Mouse (Mus musculus) colon, adult 2 months (tissue): ENCODE data around the gene Olfr117. TPM values are rescaled to one million over a fixed set of nuclear protein-coding genes. Genes with fewer than 3 reads are reported as not detected.

Source experiments
- polyA plus RNA-seq: library from polyadenylated mRNA; depleted of rRNA; stranded (reverse); fragments of >200 nt; gene quantifications from 2 replicates; pipeline ENCODE4 v1.2.3, GENCODE M21; 2012; rRNA removed

The Olfr117 gene
- polyA plus RNA-seq = not detected in 2 replicates

DNA sequence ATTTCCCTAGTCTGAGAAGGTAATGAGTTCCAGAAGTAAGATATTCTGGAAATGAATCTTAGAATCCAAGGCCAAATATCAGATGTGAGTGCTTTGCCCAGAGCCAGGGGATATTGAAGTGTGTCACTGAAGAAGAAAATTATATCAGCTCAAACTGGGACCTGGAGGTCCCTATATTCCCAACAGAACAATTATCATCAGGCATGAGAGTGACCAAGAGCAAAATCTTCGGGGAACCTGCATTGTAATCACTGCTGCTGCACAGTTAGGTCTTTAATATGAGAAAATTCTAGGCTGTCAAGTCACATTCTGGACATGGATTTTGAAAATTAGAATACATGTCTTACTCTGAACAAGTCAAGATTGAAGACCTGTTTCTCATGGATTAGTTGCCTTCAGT lies at the start of gene Olfr117:
Olfr117 (minus strand) TSS at position 101 of the 400 bp plus-strand sequence.

DNA sequence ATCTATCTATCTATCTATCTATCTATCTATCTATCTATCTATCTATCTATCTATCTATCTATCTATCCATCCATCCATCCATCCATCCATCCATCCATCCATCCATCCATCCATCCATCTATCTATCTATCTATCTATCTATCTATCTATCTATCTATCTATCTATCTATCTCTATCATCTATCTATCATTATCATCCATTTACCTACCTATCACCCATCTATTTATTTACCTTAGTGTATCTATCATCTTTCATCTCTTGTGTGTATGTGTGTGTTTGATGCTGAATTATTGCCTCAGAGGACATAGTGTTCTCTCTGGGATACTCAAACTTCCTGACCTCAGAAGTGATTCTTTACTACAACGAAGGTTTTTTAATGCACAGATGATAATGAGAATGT lies 32.7 kb upstream of the Olfr117 start, which contains the start of gene Olfr119:
Olfr119 (plus strand) TSS at position 301 of the 400 bp plus-strand sequence.

DNA sequence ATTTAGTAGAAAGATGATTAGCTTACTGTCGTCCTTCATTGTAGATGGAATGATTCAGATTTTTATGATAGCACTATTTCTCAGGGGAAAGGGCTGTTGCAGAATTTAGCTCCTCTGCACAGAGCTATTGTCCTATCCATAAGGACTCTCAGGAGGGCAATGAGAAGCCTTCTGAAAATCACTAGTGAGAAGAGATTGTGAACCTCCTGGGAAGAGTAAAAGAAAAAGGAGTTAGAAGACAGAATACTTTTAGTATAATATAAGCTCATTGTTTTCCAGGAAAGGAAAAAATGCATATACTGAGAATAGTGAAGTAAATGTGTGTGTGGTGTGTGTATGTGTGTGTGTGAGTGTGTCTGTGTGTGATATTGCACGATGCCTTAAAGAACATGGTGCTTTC lies 3.1 kb upstream of the Olfr117 start, which contains the start of gene Olfr118:
Olfr118 (plus strand) TSS at position 301 of the 400 bp plus-strand sequence.

DNA sequence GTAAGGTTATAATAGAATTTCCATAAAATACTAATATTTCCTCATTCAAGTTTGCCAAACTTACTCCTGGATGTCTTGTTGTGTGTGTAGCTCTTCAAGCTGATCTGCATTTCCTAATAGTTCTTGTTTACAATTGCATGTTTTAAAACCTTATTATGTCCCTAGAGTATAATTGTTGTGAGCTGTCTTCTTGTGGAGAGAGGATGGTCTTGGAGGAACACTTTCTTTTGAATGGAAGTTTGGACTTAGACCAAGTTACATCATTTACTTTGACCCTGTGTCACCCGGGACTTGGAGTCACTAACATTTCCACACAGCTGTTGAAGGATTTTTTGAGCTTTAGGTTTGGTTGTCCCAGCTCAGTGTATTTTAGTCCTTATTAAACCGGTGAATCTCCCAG lies 36.6 kb downstream of the Olfr117 start, which contains the start of the genes Olfr115 and Olfr116:
Olfr115 (minus strand) TSS at position 101 of the 400 bp plus-strand sequence.
Olfr116 (minus strand) TSS at position 191 of the 400 bp plus-strand sequence.

Other genes starting within 250 kb of the Olfr117 start
- not detected in 2 replicates for gene Olfr108, start 218.3 kb downstream of the Olfr117 start, polyA plus RNA-seq
- gene Olfr109, start 204.9 kb downstream of the Olfr117 start, polyA plus RNA-seq = not detected in 2 replicates
- 0.84 and 1.1 TPM in 2 replicates for gene H2-M2, start 180.2 kb downstream of the Olfr117 start, polyA plus RNA-seq
- gene Olfr110, start 171.3 kb downstream of the Olfr117 start, polyA plus RNA-seq = not detected in 2 replicates
- gene Olfr111, start 155.8 kb downstream of the Olfr117 start, polyA plus RNA-seq = 0.10 TPM in 1 of 2 replicates, not detected in the other
- gene Olfr112, start 94.3 kb downstream of the Olfr117 start, polyA plus RNA-seq = not detected in 2 replicates
- not detected in 2 replicates for gene Olfr113, start 86.1 kb downstream of the Olfr117 start, polyA plus RNA-seq
- not detected in 2 replicates for gene Olfr114, start 71.0 kb downstream of the Olfr117 start, polyA plus RNA-seq
- gene Olfr115, start 36.7 kb downstream of the Olfr117 start, polyA plus RNA-seq = not detected in 2 replicates
- gene Olfr116, start 36.6 kb downstream of the Olfr117 start, polyA plus RNA-seq = not detected in 2 replicates
- not detected in 2 replicates for gene Olfr118, start 3.2 kb upstream of the Olfr117 start, polyA plus RNA-seq
- gene Olfr119, start 32.8 kb upstream of the Olfr117 start, polyA plus RNA-seq = not detected in 2 replicates
- gene Olfr120, start 58.0 kb upstream of the Olfr117 start, polyA plus RNA-seq = not detected in 2 replicates
- gene Olfr121, start 85.1 kb upstream of the Olfr117 start, polyA plus RNA-seq = not detected in 2 replicates
- gene Olfr122, start 104.8 kb upstream of the Olfr117 start, polyA plus RNA-seq = not detected in 2 replicates
- gene Olfr123, start 129.7 kb upstream of the Olfr117 start, polyA plus RNA-seq = not detected in 2 replicates
- gene Olfr124, start 136.1 kb upstream of the Olfr117 start, polyA plus RNA-seq = not detected in 2 replicates
- gene Olfr125, start 169.2 kb upstream of the Olfr117 start, polyA plus RNA-seq = not detected in 2 replicates
- gene Olfr126, start 183.7 kb upstream of the Olfr117 start, polyA plus RNA-seq = not detected in 2 replicates
- not detected in 2 replicates for gene Olfr127, start 236.7 kb upstream of the Olfr117 start, polyA plus RNA-seq